Mouse (Mus musculus) embryo, embryonic 10.5 days (tissue): ENCODE data around the gene Jazf1.

Experiments
- DNase-seq: peaks from one replicate; pipeline ENCODE4 v3.0.0-alpha.2; 2015; ENCODE audit warnings: low spot score

The Jazf1 gene

GRCm38 (mm10) chr6:52912143-52912918 is 156.1 kb downstream of the Jazf1 start:
- no peak for DNase-seq

GRCm38 (mm10) chr6:52906801-52907200 is 161.6 kb downstream of the Jazf1 start:
- no peak for DNase-seq

GRCm38 (mm10) chr6:52905100-52905499 is 163.3 kb downstream of the Jazf1 start:
- no peak for DNase-seq

GRCm38 (mm10) chr6:52903226-52903960 is 165.0 kb downstream of the Jazf1 start:
- no peak for DNase-seq

GRCm38 (mm10) chr6:52899574-52900245 is 168.7 kb downstream of the Jazf1 start:
- DNase-seq: no peak

GRCm38 (mm10) chr6:52895075-52895474 is 173.4 kb downstream of the Jazf1 start:
- DNase-seq: no peak

- DNase-seq: peak; percentile 39
These were observed 174.0 kb downstream of the Jazf1 start for GRCm38 (mm10) chr6:52894501-52894823.

- peak; percentile 37 for DNase-seq
These were observed 174.5 kb downstream of the Jazf1 start for GRCm38 (mm10) chr6:52893811-52894500.

GRCm38 (mm10) chr6:52892978-52893377 is 175.5 kb downstream of the Jazf1 start:
- no peak for DNase-seq

GRCm38 (mm10) chr6:52887541-52888203 is 180.8 kb downstream of the Jazf1 start:
- no peak for DNase-seq

- DNase-seq: no peak
These were observed 184.7 kb downstream of the Jazf1 start for GRCm38 (mm10) chr6:52883773-52884172.

- DNase-seq: no peak
These were observed 191.3 kb downstream of the Jazf1 start for GRCm38 (mm10) chr6:52877176-52877575.

- DNase-seq: no peak
These were observed 197.1 kb downstream of the Jazf1 start for GRCm38 (mm10) chr6:52871306-52871705.

GRCm38 (mm10) chr6:52869252-52869651 is 199.2 kb downstream of the Jazf1 start:
- DNase-seq: no peak

GRCm38 (mm10) chr6:52868352-52868751 is 200.1 kb downstream of the Jazf1 start:
- DNase-seq: no peak

- DNase-seq: peak; percentile 79
These were observed 206.5 kb downstream of the Jazf1 start for GRCm38 (mm10) chr6:52861928-52862327.

- DNase-seq: no peak
These were observed 207.1 kb downstream of the Jazf1 start for GRCm38 (mm10) chr6:52861186-52861820.

GRCm38 (mm10) chr6:52860713-52861112 is 207.7 kb downstream of the Jazf1 start:
- DNase-seq: peak; percentile 69

GRCm38 (mm10) chr6:52858911-52859431 is 209.5 kb downstream of the Jazf1 start:
- no peak for DNase-seq

- DNase-seq: peak; percentile 57
These were observed 215.9 kb downstream of the Jazf1 start for GRCm38 (mm10) chr6:52852404-52853107.
